Comparison of ENCODE assay signal across 18 mouse cellular contexts in genomic region chr15:34751021-34751420, GRCm38 (mm10).
DNase-seq lines count a peak whose midpoint lies in the region; ATAC-seq and TF ChIP-seq lines count a peak whose summit lies in the region.
"Had no signal": no experiment of that assay in that cellular context is flagged by ENCODE, and none has a peak within 500 bp of the region (broad histone marks: within the 10 kb centered on the region; RNA-seq: fewer than 3 reads in every experiment).

No protein-coding gene starts in this region.

- no peak for TF ChIP-seq CTCF in heart, adult 2 months (IDR thresholded peaks at IDR 0.05)
- no peak for TF ChIP-seq CTCF in brain, embryonic 14.5 days (IDR thresholded peaks at IDR 0.05; ENCODE audit: borderline replicate concordance, extremely low read depth, insufficient read depth, insufficient read length)

- no peaks in the 10 kb centered on the region for H3K36me3 ChIP-seq in heart, embryonic 10.5 days
- H3K36me3 ChIP-seq in heart, adult 2 months (ENCODE audit: control insufficient read depth, insufficient read depth, low read length) = no peaks in the 10 kb centered on the region
- H3K36me3 ChIP-seq in midbrain, embryonic 14.5 days (ENCODE audit: control insufficient read depth, insufficient read depth, low read length) = no peaks in the 10 kb centered on the region
- no peaks in the 10 kb centered on the region for H3K36me3 ChIP-seq in midbrain, embryonic 10.5 days
- H3K36me3 ChIP-seq in limb, embryonic 10.5 days = no peaks in the 10 kb centered on the region
- H3K36me3 ChIP-seq: embryonic facial prominence, embryonic 12.5 days; heart, embryonic 13.5 days; hindbrain, embryonic 12.5 days had no signal

- intact Hi-C loops in heart, adult 2 months (cut with DNase I) = no loop called here

- H3K9me3 ChIP-seq in heart, embryonic 10.5 days = no peaks in the 10 kb centered on the region
- H3K9me3 ChIP-seq in midbrain, embryonic 14.5 days (ENCODE audit: control insufficient read depth, low read length) = no peaks in the 10 kb centered on the region
- H3K9me3 ChIP-seq in midbrain, embryonic 10.5 days (replicated peaks) = no peaks in the 10 kb centered on the region
- no peaks in the 10 kb centered on the region for H3K9me3 ChIP-seq in limb, embryonic 10.5 days (replicated peaks)
- H3K9me3 ChIP-seq: embryonic facial prominence, embryonic 12.5 days; heart, embryonic 13.5 days; hindbrain, embryonic 12.5 days had no signal

- no peak overlapping the region for H3K9ac ChIP-seq in heart, adult 2 months (ENCODE audit: low read depth, low read length)
- no peak overlapping the region for H3K9ac ChIP-seq in midbrain, embryonic 14.5 days (replicated peaks; ENCODE audit: low read length)
- H3K9ac ChIP-seq: embryonic facial prominence, embryonic 12.5 days; heart, embryonic 13.5 days; hindbrain, embryonic 12.5 days had no signal

- no peak for ATAC-seq in midbrain, embryonic 14.5 days (ENCODE audit: low FRiP score, low TSS enrichment)
- ATAC-seq: forebrain, embryonic 16.5 days; intestine, embryonic 16.5 days had no signal

- 0 out of 2 replicates have a peak overlapping the region, but pooled peaks have one; percentile 4 for H3K27ac ChIP-seq in heart, embryonic 10.5 days
- no peak overlapping the region for H3K27ac ChIP-seq in heart, adult 2 months
- no peak overlapping the region for H3K27ac ChIP-seq in midbrain, embryonic 14.5 days (replicated peaks; ENCODE audit: low read depth, low read length)
- no peak overlapping the region for H3K27ac ChIP-seq in midbrain, embryonic 10.5 days (replicated peaks)
- H3K27ac ChIP-seq in limb, embryonic 10.5 days = peak overlapping the region; percentile 43; the same call in 1 of the 2 replicates
- H3K27ac ChIP-seq: embryonic facial prominence, embryonic 12.5 days; heart, embryonic 13.5 days; hindbrain, embryonic 12.5 days had no signal

- no peak overlapping the region for H3K4me2 ChIP-seq in midbrain, embryonic 14.5 days (ENCODE audit: low read length)
- H3K4me2 ChIP-seq: embryonic facial prominence, embryonic 12.5 days; heart, embryonic 13.5 days; hindbrain, embryonic 12.5 days had no signal

- 57% methylated on average over 2 of the region's 2 CpGs for WGBS in heart, embryonic 10.5 days
- WGBS in heart, adult 2 months = 74% methylated on average over 2 of the region's 2 CpGs
- WGBS in midbrain, embryonic 14.5 days = 70% methylated on average over 2 of the region's 2 CpGs
- WGBS in midbrain, embryonic 10.5 days = 70% methylated on average over 2 of the region's 2 CpGs
- 60% methylated on average over 2 of the region's 2 CpGs for WGBS in limb, embryonic 10.5 days

- TF ChIP-seq EP300 in heart, adult 2 months (IDR thresholded peaks at IDR 0.05; ENCODE audit: insufficient read depth, low read depth, low read length) = no peak

- no peaks in the 10 kb centered on the region for H3K79me2 ChIP-seq in heart, adult 2 months (replicated peaks; ENCODE audit: control insufficient read depth, insufficient read depth, low read length)

- no peak for DNase-seq in heart, embryonic 10.5 days (ENCODE audit: low spot score)
- no peak for DNase-seq in heart, adult 2 months
- peak; percentile 4 for DNase-seq in midbrain, embryonic 14.5 days
- DNase-seq in midbrain, embryonic 10.5 days (ENCODE audit: low spot score) = no peak
- DNase-seq in brain, embryonic 14.5 days (ENCODE audit: low read depth) = peak; percentile 15
- no peak for DNase-seq in limb, embryonic 10.5 days (ENCODE audit: low spot score)
- DNase-seq in lung, postnatal 4 days = no peak
- DNase-seq: adrenal gland, adult 8-10 months; adrenal gland, postnatal 36 days; cerebellum, adult 11 months; cerebellum, adult 9-11 months; gastrocnemius, postnatal 14 days; heart, postnatal 36 days had no signal

- H3K4me1 ChIP-seq in heart, embryonic 10.5 days = peaks cover 14% of the 10 kb centered on the region; the same call in 1 of the 2 replicates
- H3K4me1 ChIP-seq in heart, adult 2 months (ENCODE audit: control insufficient read depth, insufficient read depth, low read length) = no peaks in the 10 kb centered on the region
- no peaks in the 10 kb centered on the region for H3K4me1 ChIP-seq in midbrain, embryonic 14.5 days (ENCODE audit: control insufficient read depth, insufficient read depth, low read length)
- no peaks in the 10 kb centered on the region for H3K4me1 ChIP-seq in midbrain, embryonic 10.5 days
- peaks cover 24% of the 10 kb centered on the region for H3K4me1 ChIP-seq in limb, embryonic 10.5 days

- H3K4me3 ChIP-seq in heart, embryonic 10.5 days = no peak overlapping the region
- no peak overlapping the region for H3K4me3 ChIP-seq in heart, adult 2 months
- no peak overlapping the region for H3K4me3 ChIP-seq in midbrain, embryonic 14.5 days (replicated peaks; ENCODE audit: low read depth, low read length)
- H3K4me3 ChIP-seq in midbrain, embryonic 10.5 days = no peak overlapping the region
- H3K4me3 ChIP-seq in limb, embryonic 10.5 days = no peak overlapping the region
- H3K4me3 ChIP-seq: embryonic facial prominence, embryonic 12.5 days; heart, embryonic 13.5 days; hindbrain, embryonic 12.5 days had no signal

- TF ChIP-seq POLR2A in heart, adult 2 months (IDR thresholded peaks at IDR 0.05; ENCODE audit: insufficient read depth, low read depth, low read length) = no peak
- no peak for TF ChIP-seq POLR2A in brain, embryonic 14.5 days (IDR thresholded peaks at IDR 0.05; ENCODE audit: borderline replicate concordance, extremely low read depth, insufficient read depth, insufficient read length, poor library complexity, severe bottlenecking)

- no peaks in the 10 kb centered on the region for H3K27me3 ChIP-seq in heart, embryonic 10.5 days (ENCODE audit: insufficient read depth, poor library complexity, severe bottlenecking)
- no peaks in the 10 kb centered on the region for H3K27me3 ChIP-seq in heart, adult 2 months (ENCODE audit: control insufficient read depth, insufficient read depth, low read length)
- H3K27me3 ChIP-seq in midbrain, embryonic 14.5 days (ENCODE audit: control insufficient read depth, insufficient read depth, low read length) = no peaks in the 10 kb centered on the region
- no peaks in the 10 kb centered on the region for H3K27me3 ChIP-seq in midbrain, embryonic 10.5 days (ENCODE audit: low read depth, poor library complexity, severe bottlenecking)
- no peaks in the 10 kb centered on the region for H3K27me3 ChIP-seq in limb, embryonic 10.5 days (ENCODE audit: low read depth, poor library complexity, severe bottlenecking)
- H3K27me3 ChIP-seq: embryonic facial prominence, embryonic 12.5 days; heart, embryonic 13.5 days; hindbrain, embryonic 12.5 days had no signal

Comparison
In these comparisons a context has a peak if more than half of its experiments do, and no peak if none do; other contexts are left out.
1. DNase-seq: peak in midbrain, embryonic 14.5 days (single experiment) and brain, embryonic 14.5 days (single experiment); none in heart, embryonic 10.5 days (single experiment), heart, adult 2 months (0 of 2), midbrain, embryonic 10.5 days (single experiment), limb, embryonic 10.5 days (single experiment) and lung, postnatal 4 days (0 of 2).
2. H3K27ac ChIP-seq: peak in heart, embryonic 10.5 days (single experiment) and limb, embryonic 10.5 days (single experiment); none in heart, adult 2 months (single experiment), midbrain, embryonic 14.5 days (single experiment) and midbrain, embryonic 10.5 days (single experiment).